Mouse (Mus musculus) forebrain, embryonic 11.5 days (tissue): ENCODE measurements around the gene Meis2. TPM values are rescaled to one million over a fixed set of nuclear protein-coding genes. Genes with fewer than 3 reads are reported as not detected.
A peak's percentile ranks its signal among the peaks of the same experiment; 100 is the strongest.

ENCODE experiments used
- ATAC-seq: fragments of 200-750 bp; cut with Nextera tagmentation; replicated peaks from 2 replicates; pipeline ENCODE4 v1.8.0; 2017; ENCODE audit warnings: moderate TSS enrichment; ENCODE audit not compliant: low FRiP score
- DNase-seq: peaks from one replicate; pipeline ENCODE4 v3.0.0-alpha.2; 2017; ENCODE audit warnings: low spot score
- H3K27ac ChIP-seq: fragments of 300-500 bp; sonication (generic); 2 replicates; pipeline ENCODE4 v1.5.1; 2014; ENCODE audit warnings: low read depth, low read length
- H3K27me3 ChIP-seq: fragments of 300-500 bp; sonication (generic); 2 replicates; pipeline ENCODE4 v1.6.1; 2014; ENCODE audit warnings: mild to moderate bottlenecking, low read length, mixed read lengths; ENCODE audit not compliant: control insufficient read depth, insufficient read depth
- H3K36me3 ChIP-seq: fragments of 300-500 bp; sonication (generic); 2 replicates; pipeline ENCODE4 v1.6.1; 2014; ENCODE audit warnings: mild to moderate bottlenecking, low read length, moderate library complexity, mixed read lengths; ENCODE audit not compliant: control insufficient read depth, insufficient read depth
- H3K4me1 ChIP-seq: fragments of 300-500 bp; sonication (generic); replicated peaks from 2 replicates; pipeline ENCODE4 v1.6.1; 2014; ENCODE audit warnings: low read length, mixed read lengths; ENCODE audit not compliant: control insufficient read depth, insufficient read depth
- H3K4me2 ChIP-seq: fragments of 300-500 bp; sonication (generic); 2 replicates; pipeline ENCODE4 v1.6.1; 2014; ENCODE audit warnings: low read depth, mild to moderate bottlenecking, low read length, moderate library complexity, mixed read lengths; ENCODE audit not compliant: severe bottlenecking
- H3K4me3 ChIP-seq: fragments of 300-500 bp; sonication (generic); 2 replicates; pipeline ENCODE4 v1.5.1; 2014; ENCODE audit warnings: low read depth, low read length
- H3K9ac ChIP-seq: fragments of 300-500 bp; sonication (generic); 2 replicates; pipeline ENCODE4 v1.6.1; 2014; ENCODE audit warnings: low read length
- H3K9me3 ChIP-seq: fragments of 300-500 bp; sonication (generic); 2 replicates; pipeline ENCODE4 v1.6.1; 2016; ENCODE audit warnings: low read length, mixed read lengths; ENCODE audit not compliant: control insufficient read depth
- WGBS: fragments of 180-500 bp; shearing (Covaris S2); extraction: QIAGEN DNeasy Blood & Tissue Kit; methylation state at CpG from one replicate; pipeline ENCODE4 v1.1.7; 2014; 5-methylcytosine and 5-hydroxymethylcytosine counted together
- polyA plus RNA-seq: library from polyadenylated mRNA; unstranded; fragments of >200 nt; fragmentation: Nextera tagmentation; extraction: Ambion mirVana; gene quantifications from 2 replicates; pipeline ENCODE4 v1.2.1, GENCODE M21; 2014

Gene Meis2
- polyA plus RNA-seq, 1 experiment from 2014 or later = 77.2 TPM

DNA sequence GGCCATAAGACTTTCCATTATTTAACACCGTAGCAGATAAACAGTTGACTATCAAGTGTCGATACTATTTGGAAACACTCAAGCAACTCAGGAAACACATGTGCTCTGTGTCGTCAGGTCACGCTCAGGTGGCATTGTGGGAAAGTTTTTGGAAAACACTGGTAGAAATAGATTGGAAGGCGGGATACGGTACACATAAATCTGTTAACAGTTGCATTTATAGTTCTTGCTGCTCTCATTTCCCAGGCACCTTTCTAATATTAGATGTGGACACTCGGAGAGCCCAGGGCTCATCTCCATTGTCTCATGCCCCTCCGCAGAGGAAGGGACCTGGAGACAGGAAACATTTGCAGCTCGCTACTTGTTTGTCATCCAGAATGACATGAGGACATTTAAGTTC, 128.9 kb downstream of the Meis2 start:
- no peaks in the 10 kb centered on the region for H3K27me3 ChIP-seq
- DNase-seq = no peak
- no peak overlapping the region for H3K4me3 ChIP-seq
- ATAC-seq = no peak
- H3K4me2 ChIP-seq = no peak overlapping the region
- no peak overlapping the region for H3K9ac ChIP-seq
- H3K9me3 ChIP-seq = no peaks in the 10 kb centered on the region
- H3K36me3 ChIP-seq = no peaks in the 10 kb centered on the region; the same call in 1 of the 2 replicates
- H3K4me1 ChIP-seq = no peaks in the 10 kb centered on the region
- no peak overlapping the region for H3K27ac ChIP-seq
- WGBS = 92% methylated on average over 9 of the region's 9 CpGs

DNA sequence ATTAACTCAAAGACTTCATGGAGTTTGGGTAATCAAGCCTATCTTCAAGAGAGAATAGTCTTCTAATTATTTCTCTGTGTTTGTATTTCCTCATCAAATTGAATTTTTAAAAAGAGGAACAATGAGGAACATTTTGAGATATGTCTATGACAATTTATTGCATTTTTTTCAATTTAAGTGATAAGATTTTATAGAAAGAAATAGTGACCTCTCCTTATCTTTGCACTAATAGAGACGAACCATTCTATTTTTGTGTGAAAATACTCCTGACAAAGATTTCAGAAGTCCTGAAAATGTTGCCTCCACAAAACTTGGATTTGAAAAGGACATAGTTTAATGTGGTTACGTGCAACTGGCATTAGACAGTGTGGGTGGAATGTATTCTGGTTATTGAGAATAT, 131.3 kb downstream of the Meis2 start:
- Histone ChIP-seq H3K9ac (no peak overlapping the region), H3K36me3 (no peaks in the 10 kb centered on the region; the same call in 1 of the 2 replicates), H3K9me3 (no peaks in the 10 kb centered on the region), H3K4me3 (no peak overlapping the region), H3K27ac (no peak overlapping the region), H3K4me2 (no peak overlapping the region), H3K4me1 (no peaks in the 10 kb centered on the region), H3K27me3 (no peaks in the 10 kb centered on the region)
- no peak for ATAC-seq
- 88% methylated on average over 2 of the region's 2 CpGs for WGBS
- no peak for DNase-seq

DNA sequence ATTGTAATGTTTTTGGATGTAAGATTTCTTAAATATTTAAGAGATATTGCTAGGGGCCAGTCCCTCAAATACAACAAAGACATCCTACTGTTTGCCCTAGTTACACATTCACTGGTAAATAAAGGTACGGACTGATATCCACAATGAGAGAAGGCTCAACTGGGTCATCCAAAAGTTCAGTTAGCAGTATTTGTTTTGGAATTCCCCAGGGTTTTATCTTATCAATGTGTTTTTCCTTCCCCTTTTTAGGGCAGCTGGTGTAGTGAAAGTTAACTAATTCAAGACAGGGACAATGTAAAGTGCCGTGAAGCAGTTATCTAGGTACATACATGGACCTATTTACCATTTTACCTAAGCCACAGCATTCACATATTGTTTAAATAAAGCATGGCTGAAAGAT, 132.4 kb downstream of the Meis2 start:
- ATAC-seq (no peak), DNase-seq (no peak)
- Histone ChIP-seq H3K27ac (no peak overlapping the region), H3K4me2 (no peak overlapping the region), H3K36me3 (no peaks in the 10 kb centered on the region; the same call in 1 of the 2 replicates), H3K9ac (no peak overlapping the region), H3K4me3 (no peak overlapping the region), H3K4me1 (no peaks in the 10 kb centered on the region), H3K9me3 (no peaks in the 10 kb centered on the region), H3K27me3 (no peaks in the 10 kb centered on the region)
- WGBS = 75% methylated on average over 2 of the region's 2 CpGs

DNA sequence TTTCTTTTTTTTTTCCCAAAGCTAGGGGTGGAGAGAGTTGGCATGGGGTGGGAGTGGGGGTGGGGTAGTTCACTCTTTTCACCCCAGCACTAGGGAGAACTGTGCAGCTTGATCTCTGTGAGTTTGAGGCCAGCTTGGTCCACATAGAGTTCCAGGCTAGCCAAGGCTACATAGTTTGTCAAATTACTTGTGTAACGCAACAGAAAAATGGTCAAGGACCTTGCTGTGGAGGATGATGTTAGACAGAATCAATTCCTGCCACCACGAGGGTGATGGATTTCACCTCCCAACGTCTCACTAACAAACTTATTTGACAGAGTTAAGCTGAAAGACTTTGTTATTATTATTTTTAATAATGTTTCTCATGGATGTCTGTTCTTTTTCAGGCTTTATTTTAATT, 139.9 kb downstream of the Meis2 start:
- no peaks in the 10 kb centered on the region for H3K9me3 ChIP-seq
- H3K27ac ChIP-seq = no peak overlapping the region
- 0 out of 2 replicates have a peak, but pooled peaks cover 4% of the 10 kb centered on the region for H3K4me1 ChIP-seq
- no peaks in the 10 kb centered on the region for H3K27me3 ChIP-seq
- H3K36me3 ChIP-seq = no peaks in the 10 kb centered on the region
- H3K4me3 ChIP-seq = no peak overlapping the region
- no peak overlapping the region for H3K9ac ChIP-seq
- ATAC-seq = no peak
- 84% methylated on average over 3 of the region's 3 CpGs for WGBS
- no peak overlapping the region for H3K4me2 ChIP-seq
- no peak for DNase-seq

DNA sequence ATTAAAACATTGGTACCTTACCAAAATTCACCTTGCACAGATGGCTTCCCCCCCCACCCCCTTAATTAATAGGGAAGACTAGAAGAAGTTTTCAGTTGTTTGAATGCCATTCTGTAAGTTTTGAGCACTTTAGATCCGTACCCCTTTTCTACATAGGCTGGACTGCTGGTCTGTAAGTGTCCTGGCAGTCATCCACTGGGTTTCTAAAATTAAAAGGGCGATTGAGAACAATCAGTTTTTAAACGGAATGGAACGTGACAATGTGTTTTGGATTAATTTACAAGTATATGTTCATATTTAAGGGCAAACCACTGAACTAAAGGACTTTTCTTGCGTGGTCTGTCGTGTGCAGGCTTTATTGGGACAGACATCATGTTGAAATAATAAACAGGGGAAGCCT, 141.2 kb downstream of the Meis2 start:
- no peak overlapping the region for H3K9ac ChIP-seq
- WGBS = 84% methylated on average over 6 of the region's 6 CpGs
- ATAC-seq (no peak), DNase-seq (no peak)
- no peak overlapping the region for H3K4me2 ChIP-seq
- no peaks in the 10 kb centered on the region for H3K9me3 ChIP-seq
- no peak overlapping the region for H3K27ac ChIP-seq
- H3K4me1 ChIP-seq = 0 out of 2 replicates have a peak, but pooled peaks cover 4% of the 10 kb centered on the region
- H3K36me3 ChIP-seq = no peaks in the 10 kb centered on the region
- no peak overlapping the region for H3K4me3 ChIP-seq
- no peaks in the 10 kb centered on the region for H3K27me3 ChIP-seq

DNA sequence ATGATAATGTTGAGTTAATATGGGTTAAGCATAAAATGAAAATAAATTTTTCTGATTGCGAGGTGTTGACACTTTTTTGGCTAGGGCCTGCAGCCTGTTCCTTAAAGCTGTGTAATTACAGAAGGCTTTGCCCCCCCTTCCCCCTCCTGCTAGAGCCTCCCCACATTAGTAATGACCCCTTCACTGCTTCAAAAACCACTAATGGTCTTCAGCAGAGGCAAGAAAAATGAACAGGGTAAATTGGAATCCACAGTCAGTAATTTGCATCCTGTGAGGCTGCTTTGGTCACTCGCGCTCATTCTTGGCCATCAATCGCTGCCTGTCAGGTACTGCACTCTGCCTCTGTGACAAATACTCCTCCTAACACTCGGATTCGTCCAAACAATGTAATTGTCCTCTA, 142.4 kb downstream of the Meis2 start:
- Histone ChIP-seq H3K4me1 (0 out of 2 replicates have a peak, but pooled peaks cover 4% of the 10 kb centered on the region), H3K9me3 (no peaks in the 10 kb centered on the region), H3K36me3 (no peaks in the 10 kb centered on the region), H3K4me2 (no peak overlapping the region), H3K27me3 (no peaks in the 10 kb centered on the region), H3K4me3 (no peak overlapping the region), H3K9ac (no peak overlapping the region), H3K27ac (peak overlapping the region; percentile 41; the same call in 1 of the 2 replicates)
- 37% methylated on average over 6 of the region's 6 CpGs for WGBS
- DNase-seq = no peak
- ATAC-seq = peak; percentile 72

DNA sequence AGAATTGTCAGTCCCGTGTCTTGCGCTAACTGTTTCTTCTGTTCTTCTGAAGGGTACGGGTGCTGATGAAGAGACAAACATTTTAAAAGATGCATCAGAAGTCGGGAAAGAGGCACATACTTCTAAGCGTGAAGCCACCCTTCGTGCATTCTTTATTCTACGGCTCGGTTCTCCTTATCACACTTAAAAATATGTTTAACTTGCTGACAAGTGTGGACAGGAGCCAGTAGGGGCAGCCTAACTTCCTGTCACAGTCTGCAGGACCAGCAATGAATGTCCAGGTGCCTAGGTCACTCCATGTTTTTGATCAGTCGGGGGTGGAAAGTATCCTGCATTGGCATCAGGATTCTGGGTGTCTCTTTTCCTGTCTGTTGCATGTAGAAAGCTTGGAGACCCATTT, 144.0 kb downstream of the Meis2 start:
- Histone ChIP-seq H3K36me3 (no peaks in the 10 kb centered on the region), H3K9me3 (no peaks in the 10 kb centered on the region), H3K27ac (no peak overlapping the region), H3K4me3 (no peak overlapping the region), H3K4me2 (no peak overlapping the region), H3K9ac (no peak overlapping the region), H3K4me1 (0 out of 2 replicates have a peak, but pooled peaks cover 4% of the 10 kb centered on the region), H3K27me3 (no peaks in the 10 kb centered on the region)
- WGBS = 89% methylated on average over 9 of the region's 9 CpGs
- no peak for DNase-seq
- ATAC-seq = no peak

DNA sequence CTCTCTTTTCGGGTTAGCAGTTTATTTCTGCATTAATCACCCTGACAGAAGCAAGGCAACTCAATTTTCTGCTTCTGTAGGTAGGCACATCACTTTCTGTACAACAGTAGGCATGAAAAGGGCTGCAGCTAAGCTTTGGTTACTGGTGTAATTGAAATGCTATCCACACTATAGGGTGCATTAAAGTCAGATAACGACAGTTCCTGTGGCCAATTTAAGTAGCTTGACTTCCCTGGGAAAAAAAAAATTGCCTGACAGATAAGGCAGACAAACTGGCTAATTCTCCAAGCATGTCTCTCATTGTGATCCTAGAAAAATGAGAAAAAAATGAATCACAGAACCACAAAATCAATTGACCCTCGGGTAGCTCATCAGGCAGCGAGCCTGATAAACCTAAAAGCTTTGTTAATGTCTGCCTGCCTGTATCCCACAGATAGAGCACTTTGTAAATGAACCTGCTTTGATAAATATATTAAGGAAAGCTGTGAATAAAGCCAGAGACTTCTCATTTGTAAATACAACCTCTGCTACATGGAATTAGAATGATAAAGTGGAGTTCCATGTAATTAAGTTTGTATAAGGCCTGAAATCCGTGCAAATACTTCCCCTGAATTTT, 145.2 kb downstream of the Meis2 start:
- no peak overlapping the region for H3K4me3 ChIP-seq
- H3K9ac ChIP-seq = no peak overlapping the region
- DNase-seq (no peak), ATAC-seq (no peak)
- H3K4me2 ChIP-seq = no peak overlapping the region
- no peaks in the 10 kb centered on the region for H3K9me3 ChIP-seq
- 47% methylated on average over 5 of the region's 5 CpGs for WGBS
- H3K27me3 ChIP-seq = no peaks in the 10 kb centered on the region
- no peak overlapping the region for H3K27ac ChIP-seq
- H3K4me1 ChIP-seq = peaks cover 4% of the 10 kb centered on the region; the same call in 1 of the 2 replicates
- no peaks in the 10 kb centered on the region for H3K36me3 ChIP-seq
